8 mouse cellular contexts compared by ENCODE assay signal in the genomic region with DNA sequence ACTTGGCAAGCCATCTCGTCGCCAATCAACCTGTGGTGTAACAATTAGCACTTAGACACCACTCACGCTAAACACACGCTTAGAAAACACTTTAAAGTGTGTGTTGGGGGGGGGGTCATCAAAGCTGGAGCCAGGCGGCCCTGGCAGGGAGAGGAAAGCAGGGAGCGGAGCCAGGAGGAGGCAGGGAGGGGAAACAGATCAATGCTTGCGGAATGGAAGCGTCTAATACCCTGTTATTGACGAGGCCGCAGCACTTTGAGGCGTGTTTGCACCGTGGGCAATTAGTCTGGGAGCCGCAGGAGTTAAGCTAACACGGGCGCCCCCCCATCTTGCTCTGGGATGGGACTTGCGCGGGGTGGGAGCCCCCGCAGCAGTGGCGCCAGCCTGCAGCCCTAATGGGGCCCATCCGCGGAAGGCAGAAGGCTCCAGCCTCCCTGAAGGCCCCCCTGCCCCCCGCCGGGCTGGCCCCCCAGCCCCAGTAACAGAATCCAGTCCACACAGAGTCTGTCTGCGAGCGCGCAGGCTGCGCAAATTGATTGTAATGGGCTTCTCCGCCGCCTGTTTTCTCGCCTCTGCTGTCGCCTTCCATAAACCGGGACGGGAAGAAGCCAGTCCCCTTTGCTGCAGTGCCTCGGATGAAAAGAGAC.
DNase-seq lines count a peak whose midpoint lies in the region; ATAC-seq and TF ChIP-seq lines count a peak whose summit lies in the region.

No protein-coding gene starts in this region.

- no peak for ATAC-seq in heart, embryonic 11.5 days (replicated peaks; ENCODE audit: insufficient number of reproducible peaks, low FRiP score, low TSS enrichment)
- ATAC-seq in liver, embryonic 13.5 days (ENCODE audit: low read depth), result no peak
- no peak for ATAC-seq in erythroid progenitor cell, adult 5-6 weeks (replicated peaks; ENCODE audit: low FRiP score, poor library complexity, severe bottlenecking)
- no peak for ATAC-seq in inflammation-experienced regulatory T-cells, adult 6 months

- no peak for TF ChIP-seq POLR2A in testis, adult 2 months (IDR thresholded peaks at IDR 0.05; ENCODE audit: control insufficient read depth, low read depth, low read length)

- no peaks in the 10 kb centered on the region for H3K9me3 ChIP-seq in heart, embryonic 11.5 days (replicated peaks; ENCODE audit: control insufficient read depth, low read length)
- H3K9me3 ChIP-seq in liver, embryonic 13.5 days (replicated peaks), result no peaks in the 10 kb centered on the region

- peaks cover 8% of the 10 kb centered on the region; the same call in 1 of the 2 replicates for H3K4me1 ChIP-seq in heart, embryonic 11.5 days (ENCODE audit: control insufficient read depth, insufficient read depth, low read length)
- H3K4me1 ChIP-seq in testis, adult 2 months (ENCODE audit: control insufficient read depth, insufficient read depth, low read length), result peaks cover 5% of the 10 kb centered on the region
- no peaks in the 10 kb centered on the region for H3K4me1 ChIP-seq in liver, embryonic 13.5 days (replicated peaks)

- no peak for DNase-seq in heart, adult 18-20 months
- no peak for DNase-seq in testis, postnatal 14 days (ENCODE audit: low spot score)
- DNase-seq in liver, embryonic 13.5 days, result no peak
- DNase-seq in cerebellum, postnatal 36 days, result no peak

- TF ChIP-seq CTCF in testis, adult 2 months (IDR thresholded peaks at IDR 0.05; ENCODE audit: control insufficient read depth, insufficient read depth, insufficient replicate concordance, low read depth, low read length), result no peak

- WGBS in heart, embryonic 11.5 days (ENCODE audit: insufficient replicate concordance), result under 1% methylated on average over 34 of the region's 34 CpGs
- 6% methylated on average over 34 of the region's 34 CpGs for WGBS in liver, embryonic 13.5 days (ENCODE audit: insufficient replicate concordance)

- no peaks in the 10 kb centered on the region for H3K36me3 ChIP-seq in heart, embryonic 11.5 days (ENCODE audit: control insufficient read depth, insufficient read depth, low read length)
- H3K36me3 ChIP-seq in testis, adult 2 months (ENCODE audit: control insufficient read depth, insufficient read depth, low read length), result no peaks in the 10 kb centered on the region
- H3K36me3 ChIP-seq in liver, embryonic 13.5 days, result no peaks in the 10 kb centered on the region

- peaks cover 23% of the 10 kb centered on the region for H3K27me3 ChIP-seq in heart, embryonic 11.5 days (ENCODE audit: control insufficient read depth, insufficient read depth, low read length)
- no peaks in the 10 kb centered on the region for H3K27me3 ChIP-seq in testis, adult 2 months (ENCODE audit: control insufficient read depth, insufficient read depth, low read length)
- H3K27me3 ChIP-seq in liver, embryonic 13.5 days, result peaks cover 28% of the 10 kb centered on the region

- H3K9ac ChIP-seq in heart, embryonic 11.5 days (ENCODE audit: low read depth, low read length), result peak overlapping the region; percentile 72
- no peak overlapping the region; the same call in 1 of the 2 replicates for H3K9ac ChIP-seq in liver, embryonic 13.5 days

- H3K4me2 ChIP-seq in heart, embryonic 11.5 days, result peak overlapping the region; percentile 81
- H3K4me2 ChIP-seq in liver, embryonic 13.5 days, result peak overlapping the region; percentile 45

- no peak overlapping the region for H3K27ac ChIP-seq in heart, embryonic 11.5 days (ENCODE audit: low read depth, low read length)
- H3K27ac ChIP-seq in testis, adult 2 months (ENCODE audit: control insufficient read depth, insufficient read depth, low read depth, low read length), result no peak overlapping the region
- no peak overlapping the region for H3K27ac ChIP-seq in liver, embryonic 13.5 days

- H3K4me3 ChIP-seq in heart, embryonic 11.5 days (ENCODE audit: low read depth, low read length), result peak overlapping the region; percentile 42
- peak overlapping the region; percentile 27 for H3K4me3 ChIP-seq in testis, adult 2 months (ENCODE audit: control insufficient read depth, low read depth, low read length)
- H3K4me3 ChIP-seq in liver, embryonic 13.5 days (replicated peaks), result peak overlapping the region; percentile 21; the same call in 1 of the 2 replicates
